Mouse (Mus musculus) liver, postnatal 0 days (tissue): Measurements from ENCODE around the gene Cdv3.
A peak's percentile ranks its signal among the peaks of the same experiment; 100 is the strongest.

Experiments
- CTCF ChIP-seq: sonication (generic); IDR thresholded peaks from 2 replicates; pipeline ENCODE4 v1.5.1; 2016; ENCODE audit warnings: antibody characterized with exemption, low read depth
- EP300 ChIP-seq: IDR thresholded peaks from 2 replicates; pipeline ENCODE4 v1.6.1; 2016; ENCODE audit warnings: antibody characterized with exemption, low read depth, mild to moderate bottlenecking

DNA sequence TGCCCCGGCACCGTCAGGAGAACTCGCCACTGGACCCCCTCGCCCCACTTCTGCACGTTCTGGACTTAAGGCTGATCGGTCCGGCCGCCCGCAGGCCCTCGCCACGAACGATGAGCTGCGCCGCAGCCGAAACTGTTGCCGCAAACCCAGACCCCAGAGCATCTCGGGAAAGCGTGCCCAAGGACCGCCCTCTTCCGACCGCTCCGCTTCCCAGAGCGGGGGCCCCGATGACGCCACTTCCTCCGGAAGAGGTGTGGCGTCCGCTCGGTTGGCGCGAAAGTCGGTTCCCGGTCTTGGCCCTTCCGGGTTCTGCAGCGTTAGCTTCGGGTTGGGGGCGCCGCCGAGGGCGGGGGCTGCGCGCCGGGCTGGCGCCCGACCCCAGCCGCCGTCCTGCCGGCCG lies 60.7 kb downstream of the Cdv3 start, which contains the start of the genes 1300017J02Rik and Topbp1:
- TF ChIP-seq EP300 (peak; percentile 69; the same call in 1 of the 2 replicates), CTCF (no peak; the same call in 1 of the 2 replicates)
